Mouse (Mus musculus): ENCODE measurements at regions not wholly inside any gene's neighbourhood (a gene's known extent, or its start where the extent isn't known, plus 50 kb on each side); places are given as distances from the start of the nearest gene placed in this dataset.

GRCm38 (mm10) chr3:149069436-149069835 lies 79.1 kb upstream of the Adgrl2 start:
- dilution Hi-C loops (cut with MboI; ENCODE audit: extremely low pct_ligation_motif_present, extremely low pct_unique_long_range_greater_than_20kb, low sequenced_read_pairs) (no loop called here), in situ Hi-C loops (cut with MboI; ENCODE audit: low pct_ligation_motif_present, low pct_unique_long_range_greater_than_20kb, low sequenced_read_pairs) (no loop called here)
- Histone ChIP-seq H3K27me3 (replicated peaks) (no peaks in the 10 kb centered on the region), H3K4me2 (ENCODE audit: insufficient read depth, low read depth, poor library complexity, severe bottlenecking) (no peak overlapping the region), H3K9me3 (replicated peaks; ENCODE audit: low read length) (no peaks in the 10 kb centered on the region), H3K4me1 (ENCODE audit: control insufficient read depth in 1 of 2, insufficient read depth in 2 of 2) (peaks cover 0 to 4% of the 10 kb centered on the region in 2 experiments; a peak in 1 of 4 replicates), H3K27ac (ENCODE audit: insufficient read depth, low read depth) (no peak overlapping the region), H3K4me3 (replicated peaks in 1 of 3; ENCODE audit: low read depth in 2 of 3, low read length in 2 of 3, poor library complexity in 1 of 3) (no peak overlapping the region), H3K36me3 (replicated peaks in 1 of 2; ENCODE audit: control insufficient read depth in 1 of 2, insufficient read depth in 1 of 2, low read length in 1 of 2) (no peaks in the 10 kb centered on the region), H3K79me2 (replicated peaks; ENCODE audit: control insufficient read depth, extremely low read depth, insufficient read depth, poor library complexity, severe bottlenecking) (no peaks in the 10 kb centered on the region), H3K9ac (ENCODE audit: insufficient read depth, low read depth) (no peak overlapping the region)
- TF ChIP-seq ZNF384 (IDR thresholded peaks at IDR 0.05; ENCODE audit: low read depth, low read length) (no peak), CTCF (conservative IDR thresholded peaks at IDR 0.05 in 1 of 2, IDR thresholded peaks at IDR 0.05 in 1 of 2; ENCODE audit: low read depth in 2 of 2, low read length in 2 of 2) (no peak), SMC3 (IDR thresholded peaks at IDR 0.05; ENCODE audit: low read depth, low read length) (no peak), GABPA (IDR thresholded peaks at IDR 0.05; ENCODE audit: insufficient replicate concordance, low read depth, low read length) (no peak), BHLHE40 (IDR thresholded peaks at IDR 0.05; ENCODE audit: low read depth, low read length) (no peak), USF1 (IDR thresholded peaks at IDR 0.05; ENCODE audit: low read depth, low read length) (no peak), POLR2A (IDR thresholded peaks at IDR 0.05; ENCODE audit: low read depth, low read length) (no peak), ZMIZ1 (IDR thresholded peaks at IDR 0.05; ENCODE audit: low read depth, low read length) (no peak), E2F4 (IDR thresholded peaks at IDR 0.05; ENCODE audit: insufficient replicate concordance, low read depth, low read length) (no peak), TBP (conservative IDR thresholded peaks at IDR 0.05; ENCODE audit: low read depth, low read length) (no peak), NELFE (IDR thresholded peaks at IDR 0.05; ENCODE audit: low read depth, low read length) (no peak), PAX5 (IDR thresholded peaks at IDR 0.05; ENCODE audit: low read length) (no peak), RAD21 (IDR thresholded peaks at IDR 0.05; ENCODE audit: low read depth, low read length) (no peak), TCF12 (IDR thresholded peaks at IDR 0.05; ENCODE audit: low read depth, low read length) (no peak), UBTF (IDR thresholded peaks at IDR 0.05; ENCODE audit: low read depth, low read length) (no peak), MAFK (IDR thresholded peaks at IDR 0.05; ENCODE audit: insufficient replicate concordance, low read length) (no peak), MEF2A (IDR thresholded peaks at IDR 0.05; ENCODE audit: borderline replicate concordance, low read depth, low read length) (no peak), IRF4 (IDR thresholded peaks at IDR 0.05; ENCODE audit: low read depth, low read length) (no peak), SIN3A (IDR thresholded peaks at IDR 0.05; ENCODE audit: low read length) (no peak)
- no peak for DNase-seq (ENCODE audit: extremely low read depth)

GRCm38 (mm10) chr3:149068821-149069220 lies 78.5 kb upstream of the Adgrl2 start:
- H3K9me3 ChIP-seq (replicated peaks; ENCODE audit: low read length) = no peaks in the 10 kb centered on the region
- dilution Hi-C loops (cut with MboI; ENCODE audit: extremely low pct_ligation_motif_present, extremely low pct_unique_long_range_greater_than_20kb, low sequenced_read_pairs) (no loop called here), in situ Hi-C loops (cut with MboI; ENCODE audit: low pct_ligation_motif_present, low pct_unique_long_range_greater_than_20kb, low sequenced_read_pairs) (no loop called here)
- H3K4me3 ChIP-seq (replicated peaks in 1 of 3; ENCODE audit: low read depth in 2 of 3, low read length in 2 of 3, poor library complexity in 1 of 3) = no peak overlapping the region
- H3K4me2 ChIP-seq (ENCODE audit: insufficient read depth, low read depth, poor library complexity, severe bottlenecking) = no peak overlapping the region
- H3K36me3 ChIP-seq (replicated peaks in 1 of 2; ENCODE audit: control insufficient read depth in 1 of 2, insufficient read depth in 1 of 2, low read length in 1 of 2) = no peaks in the 10 kb centered on the region
- DNase-seq (ENCODE audit: extremely low read depth) = no peak
- H3K27me3 ChIP-seq (replicated peaks) = no peaks in the 10 kb centered on the region
- no peak overlapping the region for H3K9ac ChIP-seq (ENCODE audit: insufficient read depth, low read depth)
- TF ChIP-seq POLR2A (IDR thresholded peaks at IDR 0.05; ENCODE audit: low read depth, low read length) = no peak
- no peak for TF ChIP-seq NRF1 (IDR thresholded peaks at IDR 0.05; ENCODE audit: low read depth, low read length)
- TF ChIP-seq BHLHE40 (IDR thresholded peaks at IDR 0.05; ENCODE audit: low read depth, low read length) = no peak
- TF ChIP-seq JUN (IDR thresholded peaks at IDR 0.05; ENCODE audit: insufficient read depth, low read depth, low read length) = no peak
- no peak for TF ChIP-seq GABPA (IDR thresholded peaks at IDR 0.05; ENCODE audit: insufficient replicate concordance, low read depth, low read length)
- no peak for TF ChIP-seq NELFE (IDR thresholded peaks at IDR 0.05; ENCODE audit: low read depth, low read length)
- TF ChIP-seq TCF12 (IDR thresholded peaks at IDR 0.05; ENCODE audit: low read depth, low read length) = no peak
- no peak for TF ChIP-seq EP300 (IDR thresholded peaks at IDR 0.05; ENCODE audit: low read length)
- peaks cover 0 to 4% of the 10 kb centered on the region in 2 experiments; a peak in 1 of 4 replicates for H3K4me1 ChIP-seq (ENCODE audit: control insufficient read depth in 1 of 2, insufficient read depth in 2 of 2)
- H3K79me2 ChIP-seq (replicated peaks; ENCODE audit: control insufficient read depth, extremely low read depth, insufficient read depth, poor library complexity, severe bottlenecking) = no peaks in the 10 kb centered on the region
- H3K27ac ChIP-seq (ENCODE audit: insufficient read depth, low read depth) = no peak overlapping the region
